Mouse (Mus musculus): ENCODE data around the gene Dppa2. TPM values are rescaled to one million over a fixed set of nuclear protein-coding genes. Genes with fewer than 3 reads are reported as not detected.

Gene Dppa2
- total and polyA plus RNA-seq, 3 experiments: 0.11 to 0.83 TPM; not detected in 1

GRCm38 (mm10) chr16:48323602-48324345, 20.1 kb downstream of the Dppa2 start:
- DNase-seq (ENCODE audit: low spot score) (no peak), ATAC-seq (ENCODE audit: extremely low read depth, insufficient number of reproducible peaks, low FRiP score, poor library complexity, severe bottlenecking) (no peak)
- Histone ChIP-seq H3K27me3 (ENCODE audit: insufficient read depth, low read length) (0 out of 2 replicates have a peak, but pooled peaks cover 6% of the 10 kb centered on the region), H3K36me3 (replicated peaks) (no peaks in the 10 kb centered on the region), H3K4me1 (ENCODE audit: insufficient read depth, low read depth, low read length) (no peaks in the 10 kb centered on the region; the same call in 1 of the 2 replicates), H3K9me3 (replicated peaks) (no peaks in the 10 kb centered on the region), H3K4me3 (ENCODE audit: low read depth, low read length) (no peak overlapping the region)
- TF ChIP-seq TAL1 (conservative IDR thresholded peaks at IDR 0.05; ENCODE audit: low read depth, low read length) (no peak), POLR2AphosphoS5 (IDR thresholded peaks at IDR 0.05; ENCODE audit: insufficient replicate concordance, low read depth, low read length) (no peak), GATA2 (IDR thresholded peaks at IDR 0.05; ENCODE audit: borderline replicate concordance, low read depth, low read length) (no peak), CTCF (IDR thresholded peaks at IDR 0.05; ENCODE audit: low read depth, low read length) (no peak), GATA1 (IDR thresholded peaks at IDR 0.05; ENCODE audit: borderline replicate concordance, low read length) (no peak)

- H3K36me3 ChIP-seq (replicated peaks): no peaks in the 10 kb centered on the region
- H3K9me3 ChIP-seq (replicated peaks): no peaks in the 10 kb centered on the region
- no peak overlapping the region for H3K4me3 ChIP-seq (ENCODE audit: low read depth, low read length)
- no peaks in the 10 kb centered on the region for H3K27me3 ChIP-seq (ENCODE audit: insufficient read depth, low read length)
- 0 out of 2 replicates have a peak, but pooled peaks have one; percentile 22 for ATAC-seq (ENCODE audit: extremely low read depth, insufficient number of reproducible peaks, low FRiP score, poor library complexity, severe bottlenecking)
- TF ChIP-seq CTCF (IDR thresholded peaks at IDR 0.05; ENCODE audit: low read depth, low read length) (no peak), POLR2AphosphoS5 (IDR thresholded peaks at IDR 0.05; ENCODE audit: insufficient replicate concordance, low read depth, low read length) (no peak), TAL1 (conservative IDR thresholded peaks at IDR 0.05; ENCODE audit: low read depth, low read length) (no peak), GATA2 (IDR thresholded peaks at IDR 0.05; ENCODE audit: borderline replicate concordance, low read depth, low read length) (no peak), GATA1 (IDR thresholded peaks at IDR 0.05; ENCODE audit: borderline replicate concordance, low read length) (no peak)
- peaks cover 3% of the 10 kb centered on the region; the same call in 1 of the 2 replicates for H3K4me1 ChIP-seq (ENCODE audit: insufficient read depth, low read depth, low read length)
- DNase-seq (ENCODE audit: low spot score): no peak
Measured at GRCm38 (mm10) chr16:48326903-48327302, 23.2 kb downstream of the Dppa2 start.

- H3K4me3 ChIP-seq (ENCODE audit: low read depth, low read length): no peak overlapping the region
- no peaks in the 10 kb centered on the region for H3K36me3 ChIP-seq (replicated peaks)
- no peaks in the 10 kb centered on the region for H3K27me3 ChIP-seq (ENCODE audit: insufficient read depth, low read length)
- DNase-seq (ENCODE audit: low spot score) (no peak), ATAC-seq (ENCODE audit: extremely low read depth, insufficient number of reproducible peaks, low FRiP score, poor library complexity, severe bottlenecking) (no peak)
- H3K9me3 ChIP-seq (replicated peaks): no peaks in the 10 kb centered on the region
- H3K4me1 ChIP-seq (ENCODE audit: insufficient read depth, low read depth, low read length): peaks cover 5% of the 10 kb centered on the region; the same call in 1 of the 2 replicates
- TF ChIP-seq CTCF (IDR thresholded peaks at IDR 0.05; ENCODE audit: low read depth, low read length) (0 out of 2 replicates have a peak, but pooled peaks have one; percentile 3), POLR2AphosphoS5 (IDR thresholded peaks at IDR 0.05; ENCODE audit: insufficient replicate concordance, low read depth, low read length) (no peak)
Measured at GRCm38 (mm10) chr16:48328420-48328819, 24.7 kb downstream of the Dppa2 start.

GRCm38 (mm10) chr16:48331822-48332221, 28.1 kb downstream of the Dppa2 start:
- H3K9me3 ChIP-seq (replicated peaks): no peaks in the 10 kb centered on the region
- ATAC-seq (ENCODE audit: extremely low read depth, insufficient number of reproducible peaks, low FRiP score, poor library complexity, severe bottlenecking) (no peak), DNase-seq (ENCODE audit: low spot score) (no peak)
- TF ChIP-seq GATA1 (IDR thresholded peaks at IDR 0.05; ENCODE audit: borderline replicate concordance, low read length) (no peak), GATA2 (IDR thresholded peaks at IDR 0.05; ENCODE audit: borderline replicate concordance, low read depth, low read length) (no peak), CTCF (IDR thresholded peaks at IDR 0.05; ENCODE audit: low read depth, low read length) (no peak), POLR2AphosphoS5 (IDR thresholded peaks at IDR 0.05; ENCODE audit: insufficient replicate concordance, low read depth, low read length) (no peak), TAL1 (conservative IDR thresholded peaks at IDR 0.05; ENCODE audit: low read depth, low read length) (no peak)
- H3K36me3 ChIP-seq (replicated peaks): no peaks in the 10 kb centered on the region
- H3K4me3 ChIP-seq (ENCODE audit: low read depth, low read length): no peak overlapping the region
- H3K4me1 ChIP-seq (ENCODE audit: insufficient read depth, low read depth, low read length): peaks cover 5% of the 10 kb centered on the region; the same call in 1 of the 2 replicates
- no peaks in the 10 kb centered on the region for H3K27me3 ChIP-seq (ENCODE audit: insufficient read depth, low read length)

- H3K4me3 ChIP-seq (ENCODE audit: low read depth, low read length): no peak overlapping the region
- no peak for TF ChIP-seq POLR2AphosphoS5 (IDR thresholded peaks at IDR 0.05; ENCODE audit: insufficient replicate concordance, low read depth, low read length)
- TF ChIP-seq TAL1 (conservative IDR thresholded peaks at IDR 0.05; ENCODE audit: low read depth, low read length): no peak
- no peak for TF ChIP-seq GATA1 (IDR thresholded peaks at IDR 0.05; ENCODE audit: borderline replicate concordance, low read length)
- no peak for TF ChIP-seq CTCF (IDR thresholded peaks at IDR 0.05; ENCODE audit: low read depth, low read length)
- no peak for TF ChIP-seq GATA2 (IDR thresholded peaks at IDR 0.05; ENCODE audit: borderline replicate concordance, low read depth, low read length)
- no peaks in the 10 kb centered on the region for H3K36me3 ChIP-seq (replicated peaks)
- ATAC-seq (ENCODE audit: extremely low read depth, insufficient number of reproducible peaks, low FRiP score, poor library complexity, severe bottlenecking) (no peak), DNase-seq (ENCODE audit: low spot score) (no peak)
- no peaks in the 10 kb centered on the region for H3K9me3 ChIP-seq (replicated peaks)
- H3K4me1 ChIP-seq (ENCODE audit: insufficient read depth, low read depth, low read length): peaks cover 5% of the 10 kb centered on the region; the same call in 1 of the 2 replicates
- no peaks in the 10 kb centered on the region for H3K27me3 ChIP-seq (ENCODE audit: insufficient read depth, low read length)
Measured at GRCm38 (mm10) chr16:48335326-48335725, 31.6 kb downstream of the Dppa2 start.

GRCm38 (mm10) chr16:48344193-48344592, 40.5 kb downstream of the Dppa2 start:
- no peak for TF ChIP-seq TAL1 (conservative IDR thresholded peaks at IDR 0.05; ENCODE audit: low read depth, low read length)
- no peak for TF ChIP-seq GATA1 (IDR thresholded peaks at IDR 0.05; ENCODE audit: borderline replicate concordance, low read length)
- no peak for TF ChIP-seq CTCF (IDR thresholded peaks at IDR 0.05; ENCODE audit: low read depth, low read length)
- no peak for TF ChIP-seq GATA2 (IDR thresholded peaks at IDR 0.05; ENCODE audit: borderline replicate concordance, low read depth, low read length)
- no peak for TF ChIP-seq POLR2AphosphoS5 (IDR thresholded peaks at IDR 0.05; ENCODE audit: insufficient replicate concordance, low read depth, low read length)
- Histone ChIP-seq H3K36me3 (replicated peaks) (no peaks in the 10 kb centered on the region), H3K4me1 (ENCODE audit: insufficient read depth, low read depth, low read length) (no peaks in the 10 kb centered on the region), H3K9me3 (replicated peaks) (no peaks in the 10 kb centered on the region), H3K4me3 (ENCODE audit: low read depth, low read length) (no peak overlapping the region), H3K27me3 (ENCODE audit: insufficient read depth, low read length) (no peaks in the 10 kb centered on the region)
- ATAC-seq (ENCODE audit: extremely low read depth, insufficient number of reproducible peaks, low FRiP score, poor library complexity, severe bottlenecking) (no peak), DNase-seq (ENCODE audit: low spot score) (no peak)

Data from G1E (cell line).